Mouse (Mus musculus): ENCODE results near the gene Shc3. TPM values are rescaled to one million over a fixed set of nuclear protein-coding genes. Genes with fewer than 3 reads are reported as not detected.

The Shc3 gene
- polyA plus RNA-seq, 2 experiments: 0.12 TPM; not detected in 1

GRCm38 (mm10) chr13:51392256-51392655 lies 177.0 kb downstream of the Shc3 start:
- no peak overlapping the region for H3K4me2 ChIP-seq (ENCODE audit: low read depth)
- DNase-seq (ENCODE audit: low read depth in 3 of 3, low spot score in 3 of 3): no peak
- no peaks in the 10 kb centered on the region for H3K27me3 ChIP-seq (ENCODE audit: control insufficient read depth, insufficient read depth, low read length)
- H3K4me3 ChIP-seq (ENCODE audit: insufficient read depth in 1 of 2, low read depth in 2 of 2, low read length in 2 of 2): no peak overlapping the region
- H3K9ac ChIP-seq (replicated peaks): no peak overlapping the region
- TF ChIP-seq EP300 (IDR thresholded peaks at IDR 0.05; ENCODE audit: low read depth) (no peak), CTCF (IDR thresholded peaks at IDR 0.05; ENCODE audit: low read depth) (no peak)
- H3K36me3 ChIP-seq (replicated peaks; ENCODE audit: control insufficient read depth, insufficient read depth, low read depth): no peaks in the 10 kb centered on the region
- no peak overlapping the region for H3K27ac ChIP-seq
- no peaks in the 10 kb centered on the region for H3K9me3 ChIP-seq (ENCODE audit: control insufficient read depth, low read length)
- 14% methylated on average over 1 of the region's 1 CpGs for WGBS (ENCODE audit: insufficient replicate concordance)
- H3K4me1 ChIP-seq (replicated peaks; ENCODE audit: control insufficient read depth in 2 of 2, insufficient read depth in 2 of 2, low read length in 1 of 2): peaks cover 0 to 5% of the 10 kb centered on the region in 2 experiments; a peak in 2 of 4 replicates
- ATAC-seq (ENCODE audit: insufficient read depth): no peak

- TF ChIP-seq CTCF (IDR thresholded peaks at IDR 0.05; ENCODE audit: low read depth): no peak
- TF ChIP-seq EP300 (IDR thresholded peaks at IDR 0.05; ENCODE audit: low read depth): no peak
- 56% methylated on average over 6 of the region's 6 CpGs for WGBS (ENCODE audit: insufficient replicate concordance)
- Histone ChIP-seq H3K4me2 (ENCODE audit: low read depth) (no peak overlapping the region), H3K27me3 (ENCODE audit: control insufficient read depth, insufficient read depth, low read length) (no peaks in the 10 kb centered on the region), H3K9ac (replicated peaks) (no peak overlapping the region), H3K4me3 (ENCODE audit: insufficient read depth in 1 of 2, low read depth in 2 of 2, low read length in 2 of 2) (no peak overlapping the region), H3K27ac (no peak overlapping the region), H3K9me3 (ENCODE audit: control insufficient read depth, low read length) (no peaks in the 10 kb centered on the region), H3K36me3 (replicated peaks; ENCODE audit: control insufficient read depth, insufficient read depth, low read depth) (no peaks in the 10 kb centered on the region), H3K4me1 (replicated peaks; ENCODE audit: control insufficient read depth in 2 of 2, insufficient read depth in 2 of 2, low read length in 1 of 2) (peaks cover 0 to 5% of the 10 kb centered on the region in 2 experiments; a peak in 2 of 4 replicates)
- ATAC-seq (ENCODE audit: insufficient read depth): no peak
- DNase-seq (ENCODE audit: low read depth in 3 of 3, low spot score in 3 of 3): no peak
Observed at GRCm38 (mm10) chr13:51391359-51391916, 177.8 kb downstream of the Shc3 start.

- ATAC-seq (ENCODE audit: insufficient read depth): no peak
- TF ChIP-seq EP300 (IDR thresholded peaks at IDR 0.05; ENCODE audit: low read depth) (no peak), CTCF (IDR thresholded peaks at IDR 0.05; ENCODE audit: low read depth) (no peak)
- H3K4me1 ChIP-seq (replicated peaks; ENCODE audit: control insufficient read depth in 2 of 2, insufficient read depth in 2 of 2, low read length in 1 of 2): peaks cover 0 to 5% of the 10 kb centered on the region in 2 experiments; a peak in 2 of 4 replicates
- no peaks in the 10 kb centered on the region for H3K36me3 ChIP-seq (replicated peaks; ENCODE audit: control insufficient read depth, insufficient read depth, low read depth)
- H3K27me3 ChIP-seq (ENCODE audit: control insufficient read depth, insufficient read depth, low read length): no peaks in the 10 kb centered on the region
- no peak overlapping the region for H3K4me3 ChIP-seq (ENCODE audit: insufficient read depth in 1 of 2, low read depth in 2 of 2, low read length in 2 of 2)
- no peak overlapping the region for H3K27ac ChIP-seq
- 56% methylated on average over 4 of the region's 4 CpGs for WGBS (ENCODE audit: insufficient replicate concordance)
- H3K9ac ChIP-seq (replicated peaks): no peak overlapping the region
- no peak overlapping the region for H3K4me2 ChIP-seq (ENCODE audit: low read depth)
- H3K9me3 ChIP-seq (ENCODE audit: control insufficient read depth, low read length): no peaks in the 10 kb centered on the region
- DNase-seq (ENCODE audit: low read depth in 3 of 3, low spot score in 3 of 3): no peak
Observed at GRCm38 (mm10) chr13:51390398-51390797, 178.8 kb downstream of the Shc3 start.

- DNase-seq (ENCODE audit: low read depth in 3 of 3, low spot score in 3 of 3): no peak
- Histone ChIP-seq H3K27me3 (ENCODE audit: control insufficient read depth, insufficient read depth, low read length) (no peaks in the 10 kb centered on the region), H3K9me3 (ENCODE audit: control insufficient read depth, low read length) (no peaks in the 10 kb centered on the region), H3K27ac (no peak overlapping the region), H3K36me3 (replicated peaks; ENCODE audit: control insufficient read depth, insufficient read depth, low read depth) (no peaks in the 10 kb centered on the region), H3K4me1 (replicated peaks; ENCODE audit: control insufficient read depth in 2 of 2, insufficient read depth in 2 of 2, low read length in 1 of 2) (peaks cover 0 to 5% of the 10 kb centered on the region in 2 experiments; a peak in 2 of 4 replicates), H3K9ac (replicated peaks) (no peak overlapping the region), H3K4me2 (ENCODE audit: low read depth) (no peak overlapping the region), H3K4me3 (ENCODE audit: insufficient read depth in 1 of 2, low read depth in 2 of 2, low read length in 2 of 2) (no peak overlapping the region)
- 12% methylated on average over 4 of the region's 4 CpGs for WGBS (ENCODE audit: insufficient replicate concordance)
- ATAC-seq (ENCODE audit: insufficient read depth): no peak
- TF ChIP-seq EP300 (IDR thresholded peaks at IDR 0.05; ENCODE audit: low read depth) (no peak), CTCF (IDR thresholded peaks at IDR 0.05; ENCODE audit: low read depth) (no peak)
Observed at GRCm38 (mm10) chr13:51387908-51388307, 181.3 kb downstream of the Shc3 start.

- H3K27me3 ChIP-seq (ENCODE audit: control insufficient read depth, insufficient read depth, low read length): no peaks in the 10 kb centered on the region
- no peaks in the 10 kb centered on the region for H3K9me3 ChIP-seq (ENCODE audit: control insufficient read depth, low read length)
- H3K4me3 ChIP-seq (ENCODE audit: insufficient read depth in 1 of 2, low read depth in 2 of 2, low read length in 2 of 2): no peak overlapping the region
- DNase-seq (ENCODE audit: low read depth in 3 of 3, low spot score in 3 of 3) (no peak), ATAC-seq (ENCODE audit: insufficient read depth) (no peak)
- H3K4me1 ChIP-seq (replicated peaks; ENCODE audit: control insufficient read depth in 2 of 2, insufficient read depth in 2 of 2, low read length in 1 of 2): no peaks in the 10 kb centered on the region
- H3K4me2 ChIP-seq (ENCODE audit: low read depth): no peak overlapping the region
- H3K36me3 ChIP-seq (replicated peaks; ENCODE audit: control insufficient read depth, insufficient read depth, low read depth): no peaks in the 10 kb centered on the region
- H3K27ac ChIP-seq: no peak overlapping the region
- H3K9ac ChIP-seq (replicated peaks): no peak overlapping the region
- WGBS (ENCODE audit: insufficient replicate concordance): 54% methylated on average over 2 of the region's 2 CpGs
- TF ChIP-seq CTCF (IDR thresholded peaks at IDR 0.05; ENCODE audit: low read depth) (no peak), EP300 (IDR thresholded peaks at IDR 0.05; ENCODE audit: low read depth) (no peak)
Observed at GRCm38 (mm10) chr13:51384899-51385298, 184.3 kb downstream of the Shc3 start.
